Mouse (Mus musculus): ENCODE results near the gene Pitpnm1. TPM values are rescaled to one million over a fixed set of nuclear protein-coding genes. Genes with fewer than 3 reads are reported as not detected.

Pitpnm1 gene
- polyA plus RNA-seq, 1 experiment, result 14.5 TPM

- no peak overlapping the region for H3K27ac ChIP-seq (ENCODE audit: insufficient read depth, low read length)
- no peak for TF ChIP-seq CTCF (IDR thresholded peaks at IDR 0.05; ENCODE audit: borderline replicate concordance, insufficient read depth, low read length)
- TF ChIP-seq POLR2A (IDR thresholded peaks at IDR 0.05; ENCODE audit: low read depth, low read length), result no peak
- H3K4me1 ChIP-seq (ENCODE audit: control insufficient read depth, insufficient read depth, low read length), result no peaks in the 10 kb centered on the region
- H3K4me3 ChIP-seq (ENCODE audit: insufficient read depth, low read length), result no peak overlapping the region
These were observed 40.3 kb downstream of the Pitpnm1 start for GRCm38 (mm10) chr19:4140147-4140546.

DNA sequence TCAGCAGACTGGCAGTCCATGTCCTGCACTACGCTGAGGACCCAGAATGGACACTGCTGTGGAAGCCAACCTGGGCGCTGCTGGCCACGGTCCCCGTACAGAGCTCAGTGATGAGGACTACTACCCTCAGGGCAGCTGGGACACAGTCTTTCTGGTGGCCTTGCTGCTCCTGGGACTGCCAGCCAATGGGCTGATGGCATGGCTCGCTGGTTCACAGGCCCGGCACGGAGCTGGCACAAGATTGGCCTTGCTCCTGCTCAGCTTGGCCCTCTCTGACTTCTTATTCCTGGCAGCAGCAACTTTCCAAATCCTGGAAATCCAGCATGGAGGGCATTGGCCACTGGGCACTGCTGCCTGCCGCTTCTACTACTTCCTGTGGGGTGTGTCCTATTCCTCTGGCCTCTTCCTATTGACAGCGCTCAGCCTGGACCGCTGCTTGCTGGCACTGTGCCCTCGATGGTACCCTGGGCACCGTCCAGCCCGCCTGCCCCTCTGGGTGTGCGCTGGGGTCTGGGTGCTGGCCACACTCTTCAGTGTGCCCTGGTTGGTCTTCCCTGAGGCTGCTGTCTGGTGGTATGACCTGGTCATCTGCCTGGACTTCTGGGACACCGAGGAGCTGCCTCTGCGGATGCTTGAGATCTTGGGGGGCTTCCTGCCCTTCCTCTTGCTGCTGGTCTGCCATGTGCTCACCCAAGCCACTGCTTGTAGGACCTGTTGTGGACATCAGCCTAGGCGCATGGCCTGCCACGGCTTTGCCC is 42.8 kb downstream of the Pitpnm1 start:
- Histone ChIP-seq H3K27ac (ENCODE audit: insufficient read depth, low read length) (no peak overlapping the region), H3K4me3 (ENCODE audit: insufficient read depth, low read length) (no peak overlapping the region), H3K4me1 (ENCODE audit: control insufficient read depth, insufficient read depth, low read length) (no peaks in the 10 kb centered on the region)
- no peak for TF ChIP-seq POLR2A (IDR thresholded peaks at IDR 0.05; ENCODE audit: low read depth, low read length)
- no peak for TF ChIP-seq CTCF (IDR thresholded peaks at IDR 0.05; ENCODE audit: borderline replicate concordance, insufficient read depth, low read length)

DNA sequence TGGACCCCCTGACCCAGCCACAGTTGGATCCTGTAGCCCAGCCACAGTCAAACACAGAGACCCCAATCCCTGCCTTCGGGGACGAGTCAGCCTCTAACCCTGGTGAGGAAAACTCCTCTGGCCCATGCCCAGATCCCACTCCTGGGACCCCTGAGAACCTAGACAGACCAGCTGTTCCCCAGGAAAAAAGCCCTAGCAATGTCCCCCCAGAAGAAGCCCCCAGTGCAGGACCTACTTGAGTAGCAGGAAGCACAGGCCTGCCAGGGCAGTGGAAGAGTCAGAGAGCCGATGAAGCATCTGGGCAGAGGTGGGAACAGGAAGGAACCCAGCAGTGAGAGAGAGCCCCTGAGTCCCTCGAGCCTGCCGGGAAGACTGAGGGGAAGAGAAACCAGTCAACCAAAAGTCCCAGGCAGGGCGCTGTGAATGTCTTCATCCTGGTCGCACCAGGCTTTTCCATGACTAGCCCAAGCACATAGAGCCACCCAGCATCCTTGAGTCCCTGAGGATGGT is 44.0 kb downstream of the Pitpnm1 start, which contains the start of gene Cabp4:
Gene Cabp4 (minus strand): TSS at position 275 of the 510 bp plus-strand sequence.
- Histone ChIP-seq H3K27ac (ENCODE audit: insufficient read depth, low read length) (no peak within 1 kb of the TSS), H3K4me1 (ENCODE audit: control insufficient read depth, insufficient read depth, low read length) (no peaks in the 10 kb centered on the region), H3K4me3 (ENCODE audit: insufficient read depth, low read length) (no peak within 1 kb of the TSS)
- TF ChIP-seq CTCF (IDR thresholded peaks at IDR 0.05; ENCODE audit: borderline replicate concordance, insufficient read depth, low read length) (no peak), POLR2A (IDR thresholded peaks at IDR 0.05; ENCODE audit: low read depth, low read length) (no peak)

GRCm38 (mm10) chr19:4144550-4145498 is 45.0 kb downstream of the Pitpnm1 start:
- TF ChIP-seq CTCF (IDR thresholded peaks at IDR 0.05; ENCODE audit: borderline replicate concordance, insufficient read depth, low read length) (no peak), POLR2A (IDR thresholded peaks at IDR 0.05; ENCODE audit: low read depth, low read length) (no peak)
- Histone ChIP-seq H3K4me3 (ENCODE audit: insufficient read depth, low read length) (no peak overlapping the region), H3K27ac (ENCODE audit: insufficient read depth, low read length) (no peak overlapping the region), H3K4me1 (ENCODE audit: control insufficient read depth, insufficient read depth, low read length) (no peaks in the 10 kb centered on the region)

- Histone ChIP-seq H3K4me3 (ENCODE audit: insufficient read depth, low read length) (no peak overlapping the region), H3K4me1 (ENCODE audit: control insufficient read depth, insufficient read depth, low read length) (no peaks in the 10 kb centered on the region), H3K27ac (ENCODE audit: insufficient read depth, low read length) (no peak overlapping the region)
- TF ChIP-seq CTCF (IDR thresholded peaks at IDR 0.05; ENCODE audit: borderline replicate concordance, insufficient read depth, low read length) (no peak), POLR2A (IDR thresholded peaks at IDR 0.05; ENCODE audit: low read depth, low read length) (no peak)
These were observed 46.1 kb downstream of the Pitpnm1 start for GRCm38 (mm10) chr19:4145936-4146335.

DNA sequence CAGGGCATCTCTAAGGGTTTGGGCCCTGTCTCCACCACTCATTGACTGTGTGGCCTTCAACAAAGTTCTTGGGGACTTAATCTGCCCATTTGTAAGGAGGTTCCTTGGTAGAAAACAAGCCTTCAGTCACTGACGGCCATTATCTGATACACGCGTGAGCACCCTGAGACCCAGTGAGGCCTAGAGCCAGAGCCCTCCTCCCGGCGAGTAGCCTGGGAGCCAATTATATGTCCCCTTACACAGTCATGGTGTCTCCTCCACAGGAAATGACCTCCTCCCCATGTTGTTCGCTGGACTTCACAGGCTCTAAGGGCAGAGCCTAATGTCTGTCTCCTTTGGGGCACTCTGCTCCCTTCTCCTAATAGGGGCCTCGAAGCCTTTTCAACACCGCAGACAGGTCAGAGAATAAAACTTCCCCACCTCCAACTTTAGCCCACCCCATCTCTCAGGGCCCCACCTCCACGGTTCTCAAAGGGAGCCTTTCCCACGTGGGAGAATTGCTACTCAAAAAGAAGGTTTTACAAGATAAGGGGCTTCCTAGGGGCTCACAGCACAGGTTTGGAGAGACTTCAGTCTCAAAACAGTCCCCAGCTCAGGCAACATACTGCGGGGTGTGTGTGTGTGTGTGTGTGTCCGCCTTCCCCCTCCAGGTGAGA is 46.7 kb downstream of the Pitpnm1 start:
- TF ChIP-seq CTCF (IDR thresholded peaks at IDR 0.05; ENCODE audit: borderline replicate concordance, insufficient read depth, low read length), result no peak
- Histone ChIP-seq H3K4me3 (ENCODE audit: insufficient read depth, low read length) (no peak overlapping the region), H3K27ac (ENCODE audit: insufficient read depth, low read length) (no peak overlapping the region), H3K4me1 (ENCODE audit: control insufficient read depth, insufficient read depth, low read length) (no peaks in the 10 kb centered on the region)

GRCm38 (mm10) chr19:4147022-4147405 is 47.2 kb downstream of the Pitpnm1 start:
- no peak overlapping the region for H3K4me3 ChIP-seq (ENCODE audit: insufficient read depth, low read length)
- no peaks in the 10 kb centered on the region for H3K4me1 ChIP-seq (ENCODE audit: control insufficient read depth, insufficient read depth, low read length)
- H3K27ac ChIP-seq (ENCODE audit: insufficient read depth, low read length), result no peak overlapping the region
- TF ChIP-seq CTCF (IDR thresholded peaks at IDR 0.05; ENCODE audit: borderline replicate concordance, insufficient read depth, low read length) (no peak), POLR2A (IDR thresholded peaks at IDR 0.05; ENCODE audit: low read depth, low read length) (no peak)

DNA sequence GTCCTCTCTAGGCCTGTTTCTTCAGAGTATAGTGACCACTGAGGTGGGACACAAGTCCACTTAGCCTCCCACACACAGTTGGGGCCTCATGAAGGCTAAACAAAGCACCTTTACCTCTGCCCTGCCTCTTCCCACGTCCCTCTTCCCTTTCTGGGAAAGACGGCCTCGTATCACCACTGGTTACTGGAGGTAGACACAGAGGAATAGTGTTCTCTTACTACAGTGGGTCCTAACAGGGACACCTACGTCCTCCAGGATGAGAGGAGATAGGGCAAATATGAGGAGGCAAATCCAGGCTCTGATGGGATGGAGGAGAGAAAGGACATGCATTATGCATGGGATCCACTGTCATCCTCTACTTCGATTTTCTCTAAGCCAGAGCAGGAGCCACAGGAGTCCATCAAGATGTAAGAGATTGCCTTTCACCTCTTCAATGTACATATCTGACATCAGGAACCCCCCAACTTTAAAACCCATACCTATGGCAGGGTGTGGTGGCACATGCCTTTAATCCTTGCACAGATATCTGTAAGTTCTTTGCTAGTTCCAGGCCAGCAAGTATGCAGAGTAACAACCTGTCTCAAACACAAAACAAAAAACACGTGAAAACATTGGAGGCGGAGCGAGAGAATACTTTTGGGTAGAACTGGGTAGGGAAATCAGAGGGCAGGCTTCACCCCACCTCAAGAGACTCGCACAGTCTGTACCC is 48.1 kb downstream of the Pitpnm1 start:
- no peak overlapping the region for H3K27ac ChIP-seq (ENCODE audit: insufficient read depth, low read length)
- H3K4me3 ChIP-seq (ENCODE audit: insufficient read depth, low read length), result peak overlapping the region; percentile 17; the same call in 1 of the 2 replicates
- no peaks in the 10 kb centered on the region for H3K4me1 ChIP-seq (ENCODE audit: control insufficient read depth, insufficient read depth, low read length)
- TF ChIP-seq CTCF (IDR thresholded peaks at IDR 0.05; ENCODE audit: borderline replicate concordance, insufficient read depth, low read length) (no peak), POLR2A (IDR thresholded peaks at IDR 0.05; ENCODE audit: low read depth, low read length) (no peak)

DNA sequence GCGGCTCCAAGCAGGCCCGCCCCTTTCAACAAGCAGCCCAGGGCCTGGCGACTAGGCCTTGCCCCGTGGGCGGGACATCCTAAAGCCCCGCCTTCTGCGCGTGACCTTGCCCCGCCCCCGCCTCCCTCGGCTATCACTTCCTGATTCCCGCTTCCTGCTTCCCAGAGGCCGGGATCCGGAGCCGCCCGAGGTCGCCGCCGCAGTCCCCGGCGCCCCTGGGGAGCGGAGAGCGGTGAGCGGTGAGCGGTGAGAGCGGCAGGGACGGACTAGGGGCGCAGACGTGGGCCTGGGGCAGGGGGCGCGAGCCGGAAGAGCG is 48.7 kb downstream of the Pitpnm1 start, which contains the start of gene Coro1b:
Gene Coro1b (plus strand): TSS at position 129 of the 316 bp plus-strand sequence.
- no peaks in the 10 kb centered on the region for H3K4me1 ChIP-seq (ENCODE audit: control insufficient read depth, insufficient read depth, low read length)
- H3K27ac ChIP-seq (ENCODE audit: insufficient read depth, low read length), result no peak within 1 kb of the TSS
- H3K4me3 ChIP-seq (ENCODE audit: insufficient read depth, low read length), result peak within 1 kb of the TSS; percentile 88
- TF ChIP-seq POLR2A (IDR thresholded peaks at IDR 0.05; ENCODE audit: low read depth, low read length) (peak; percentile 81), CTCF (IDR thresholded peaks at IDR 0.05; ENCODE audit: borderline replicate concordance, insufficient read depth, low read length) (no peak)
